Mouse (Mus musculus) kidney, embryonic 14.5 days (tissue): ENCODE results near the gene Cisd3. TPM values are rescaled to one million over a fixed set of nuclear protein-coding genes. Genes with fewer than 3 reads are reported as not detected.

Experiments
- ATAC-seq: fragments of 200-750 bp; cut with Nextera tagmentation; 2 replicates; pipeline ENCODE4 v1.8.0; 2017; ENCODE audit warnings: moderate number of reproducible peaks, mild to moderate bottlenecking, moderate TSS enrichment, moderate library complexity; ENCODE audit not compliant: low FRiP score, low TSS enrichment
- H3K27ac ChIP-seq: fragments of 300-500 bp; sonication (generic); 2 replicates; pipeline ENCODE4 v1.5.1; 2014; ENCODE audit warnings: low read depth, mild to moderate bottlenecking, low read length, moderate library complexity, mixed read lengths
- H3K27me3 ChIP-seq: fragments of 300-500 bp; sonication (generic); 2 replicates; pipeline ENCODE4 v1.6.1; 2014; ENCODE audit warnings: mild to moderate bottlenecking, low read length; ENCODE audit not compliant: control insufficient read depth, insufficient read depth
- H3K36me3 ChIP-seq: fragments of 300-500 bp; sonication (generic); 2 replicates; pipeline ENCODE4 v1.6.1; 2014; ENCODE audit warnings: low read length, mixed read lengths; ENCODE audit not compliant: control insufficient read depth, insufficient read depth
- H3K4me1 ChIP-seq: fragments of 300-500 bp; sonication (generic); 2 replicates; pipeline ENCODE4 v1.6.1; 2014; ENCODE audit warnings: low read length, mixed read lengths; ENCODE audit not compliant: control insufficient read depth, insufficient read depth
- H3K4me2 ChIP-seq: fragments of 300-500 bp; sonication (generic); replicated peaks from 2 replicates; pipeline ENCODE4 v1.6.1; 2014; ENCODE audit warnings: low read depth, mild to moderate bottlenecking, low read length
- H3K4me3 ChIP-seq: fragments of 300-500 bp; sonication (generic); 2 replicates; pipeline ENCODE4 v1.5.1; 2014; ENCODE audit warnings: mild to moderate bottlenecking, low read length
- H3K9ac ChIP-seq: fragments of 300-500 bp; sonication (generic); 2 replicates; pipeline ENCODE4 v1.6.1; 2014; ENCODE audit warnings: low read depth, mild to moderate bottlenecking, low read length, moderate library complexity
- H3K9me3 ChIP-seq: fragments of 300-500 bp; sonication (generic); 2 replicates; pipeline ENCODE4 v1.6.1; 2016; ENCODE audit warnings: low read length; ENCODE audit not compliant: control insufficient read depth
- WGBS: fragments of 180-500 bp; shearing (Covaris S2); extraction: QIAGEN DNeasy Blood & Tissue Kit; methylation state at CpG from one replicate; pipeline ENCODE4 v1.1.7; 2014; 5-methylcytosine and 5-hydroxymethylcytosine counted together
- polyA plus RNA-seq: library from polyadenylated mRNA; unstranded; fragments of >200 nt; fragmentation: Nextera tagmentation; extraction: Ambion mirVana; gene quantifications from 2 replicates; pipeline ENCODE4 v1.2.1, GENCODE M21; 2014

The Cisd3 gene
- polyA plus RNA-seq, 1 experiment from 2014 or later, result 30.5 TPM

GRCm38 (mm10) chr11:97677842-97678241 lies 7.8 kb upstream of the Cisd3 start:
- peaks cover 93% of the 10 kb centered on the region for H3K36me3 ChIP-seq
- H3K4me2 ChIP-seq, result no peak overlapping the region
- ATAC-seq, result no peak
- H3K9ac ChIP-seq, result no peak overlapping the region
- no peak overlapping the region for H3K4me3 ChIP-seq
- 63% methylated on average over 8 of the region's 8 CpGs for WGBS
- H3K27me3 ChIP-seq, result no peaks in the 10 kb centered on the region
- H3K27ac ChIP-seq, result no peak overlapping the region
- H3K4me1 ChIP-seq, result no peaks in the 10 kb centered on the region
- H3K9me3 ChIP-seq, result no peaks in the 10 kb centered on the region

- no peak overlapping the region for H3K27ac ChIP-seq
Measured at GRCm38 (mm10) chr11:97678301-97678700, 7.3 kb upstream of the Cisd3 start.

GRCm38 (mm10) chr11:97680430-97680829 lies 5.2 kb upstream of the Cisd3 start:
- H3K27me3 ChIP-seq, result no peaks in the 10 kb centered on the region
- H3K4me1 ChIP-seq, result peaks cover 10% of the 10 kb centered on the region
- H3K36me3 ChIP-seq, result peaks cover 72% of the 10 kb centered on the region
- no peak for ATAC-seq
- no peak overlapping the region for H3K4me2 ChIP-seq
- H3K9ac ChIP-seq, result no peak overlapping the region
- no peaks in the 10 kb centered on the region for H3K9me3 ChIP-seq
- WGBS, result 80% methylated on average over 12 of the region's 12 CpGs
- no peak overlapping the region for H3K4me3 ChIP-seq
- no peak overlapping the region for H3K27ac ChIP-seq

More at GRCm38 (mm10) chr11:97678301-97678700, 7.3 kb upstream of the Cisd3 start:
- no peak for ATAC-seq
- H3K36me3 ChIP-seq, result peaks cover 93% of the 10 kb centered on the region
- no peak overlapping the region for H3K4me3 ChIP-seq
- H3K9me3 ChIP-seq, result no peaks in the 10 kb centered on the region
- H3K4me1 ChIP-seq, result no peaks in the 10 kb centered on the region
- no peak overlapping the region for H3K4me2 ChIP-seq
- H3K27me3 ChIP-seq, result no peaks in the 10 kb centered on the region
- no peak overlapping the region for H3K9ac ChIP-seq
- WGBS, result 89% methylated on average over 15 of the region's 15 CpGs

DNA sequence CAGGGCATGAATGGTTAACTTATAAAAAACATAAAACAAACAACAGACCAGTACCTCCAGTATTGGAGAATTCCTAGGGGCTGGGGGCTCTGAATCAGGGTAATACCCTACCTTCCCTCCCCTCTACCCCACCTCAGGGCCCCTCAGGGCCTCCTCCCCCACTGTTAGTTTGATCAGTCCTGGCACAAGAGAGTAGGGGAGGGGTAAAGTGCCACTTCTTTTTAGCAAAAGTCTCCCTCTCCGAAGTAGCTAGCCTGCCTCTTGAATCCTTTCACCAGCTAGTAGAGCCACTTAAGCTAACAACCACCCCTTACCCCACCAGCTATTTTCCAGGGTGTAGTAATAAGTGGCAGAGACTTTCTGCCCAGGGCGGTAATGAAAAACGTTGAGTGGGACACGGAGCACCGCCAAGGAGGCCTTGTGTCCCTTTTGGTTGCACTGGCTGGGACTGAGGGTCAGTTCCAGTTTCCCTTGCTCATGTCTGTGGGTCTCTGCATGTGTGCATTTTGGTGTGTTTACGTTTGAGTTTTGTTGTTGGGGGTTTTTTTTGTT lies 3.0 kb upstream of the Cisd3 start:
- H3K36me3 ChIP-seq, result peaks cover 51% of the 10 kb centered on the region
- H3K27me3 ChIP-seq, result no peaks in the 10 kb centered on the region
- H3K4me1 ChIP-seq, result peaks cover 21% of the 10 kb centered on the region
- ATAC-seq, result no peak
- H3K9ac ChIP-seq, result no peak overlapping the region
- H3K4me3 ChIP-seq, result no peak overlapping the region
- no peak overlapping the region for H3K27ac ChIP-seq
- no peak overlapping the region for H3K4me2 ChIP-seq
- WGBS, result 81% methylated on average over 6 of the region's 6 CpGs
- H3K9me3 ChIP-seq, result no peaks in the 10 kb centered on the region

GRCm38 (mm10) chr11:97684063-97684680 lies 1.5 kb upstream of the Cisd3 start:
- Histone ChIP-seq H3K4me2 (no peak overlapping the region), H3K9ac (no peak overlapping the region), H3K36me3 (peaks cover 47% of the 10 kb centered on the region), H3K9me3 (no peaks in the 10 kb centered on the region), H3K27ac (no peak overlapping the region), H3K4me3 (no peak overlapping the region), H3K27me3 (no peaks in the 10 kb centered on the region), H3K4me1 (peaks cover 21% of the 10 kb centered on the region)
- 70% methylated on average over 6 of the region's 6 CpGs for WGBS
- no peak for ATAC-seq

DNA sequence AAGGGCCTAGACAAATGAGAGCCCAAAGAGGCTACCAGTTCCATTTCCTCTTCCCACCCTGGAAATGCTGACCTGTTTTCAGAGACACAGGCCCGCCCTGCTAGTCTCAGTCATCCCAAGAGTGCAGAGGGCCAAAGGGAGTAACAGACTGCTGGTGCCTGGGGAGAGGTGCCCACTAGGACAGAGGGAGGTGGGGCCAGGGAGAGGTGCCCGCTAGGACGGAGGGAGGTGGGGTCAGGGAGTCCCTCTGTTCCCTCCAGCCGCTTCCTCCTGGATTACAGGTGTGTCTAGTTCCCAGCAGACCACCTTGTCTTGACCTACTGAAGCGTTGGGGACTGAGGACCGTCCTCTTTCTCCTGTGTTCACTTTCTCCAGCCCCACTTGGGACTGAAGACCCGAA lies 860 bp upstream of the Cisd3 start:
- ATAC-seq, result no peak
- H3K4me1 ChIP-seq, result peaks cover 21% of the 10 kb centered on the region
- peak overlapping the region; percentile 51; the same call in 1 of the 2 replicates for H3K27ac ChIP-seq
- 27% methylated on average over 7 of the region's 7 CpGs for WGBS
- H3K36me3 ChIP-seq, result peaks cover 48% of the 10 kb centered on the region
- H3K4me3 ChIP-seq, result no peak overlapping the region
- peak overlapping the region; percentile 56; the same call in 1 of the 2 replicates for H3K4me2 ChIP-seq
- no peak overlapping the region; the same call in 1 of the 2 replicates for H3K9ac ChIP-seq
- no peaks in the 10 kb centered on the region for H3K9me3 ChIP-seq
- no peaks in the 10 kb centered on the region for H3K27me3 ChIP-seq

- H3K4me1 ChIP-seq, result peaks cover 21% of the 10 kb centered on the region
- H3K9me3 ChIP-seq, result no peaks in the 10 kb centered on the region
- peak overlapping the region; percentile 35 for H3K4me3 ChIP-seq
- no peak for ATAC-seq
- WGBS, result 66% methylated on average over 11 of the region's 11 CpGs
- peaks cover 50% of the 10 kb centered on the region for H3K36me3 ChIP-seq
- H3K27ac ChIP-seq, result peak overlapping the region; percentile 26; the same call in 1 of the 2 replicates
- no peaks in the 10 kb centered on the region for H3K27me3 ChIP-seq
- peak overlapping the region; percentile 42 for H3K9ac ChIP-seq
- H3K4me2 ChIP-seq, result peak overlapping the region; percentile 56
Measured at GRCm38 (mm10) chr11:97686322-97686908, 789 bp downstream of the Cisd3 start.

- Histone ChIP-seq H3K36me3 (peaks cover 50% of the 10 kb centered on the region), H3K4me1 (peaks cover 21% of the 10 kb centered on the region), H3K27ac (no peak overlapping the region), H3K9me3 (no peaks in the 10 kb centered on the region), H3K9ac (no peak overlapping the region), H3K27me3 (no peaks in the 10 kb centered on the region), H3K4me3 (no peak overlapping the region), H3K4me2 (0 out of 2 replicates have a peak overlapping the region, but pooled peaks have one; percentile 56)
- WGBS, result 76% methylated on average over 3 of the region's 3 CpGs
- ATAC-seq, result no peak
Measured at GRCm38 (mm10) chr11:97687061-97687460, 1.4 kb downstream of the Cisd3 start.

GRCm38 (mm10) chr11:97689861-97690260 lies 4.2 kb downstream of the Cisd3 start:
- peaks cover 19% of the 10 kb centered on the region for H3K4me1 ChIP-seq
- no peak for ATAC-seq
- H3K27ac ChIP-seq, result no peak overlapping the region
- WGBS, result 26% methylated on average over 10 of the region's 10 CpGs
- H3K27me3 ChIP-seq, result no peaks in the 10 kb centered on the region
- peaks cover 50% of the 10 kb centered on the region for H3K36me3 ChIP-seq
- H3K9ac ChIP-seq, result no peak overlapping the region
- no peaks in the 10 kb centered on the region for H3K9me3 ChIP-seq
- H3K4me3 ChIP-seq, result no peak overlapping the region
- no peak overlapping the region for H3K4me2 ChIP-seq
